Mouse (Mus musculus) stomach, postnatal 0 days (tissue): ENCODE measurements around the gene Fam131c.

ENCODE experiments used
- CTCF ChIP-seq: IDR thresholded peaks from 2 replicates; pipeline ENCODE4 v1.5.1; 2016; ENCODE audit warnings: antibody characterized with exemption, low read depth, mild to moderate bottlenecking, moderate library complexity
- EP300 ChIP-seq: optimal IDR thresholded peaks from 2 replicates; pipeline ENCODE3; 2016; ENCODE audit warnings: antibody characterized with exemption

- TF ChIP-seq CTCF (peak; percentile 30), EP300 (no peak)
Measured at GRCm38 (mm10) chr4:141382406-141382805, 14.4 kb downstream of the Fam131c start.
